Mouse (Mus musculus): ENCODE data around the gene Opn3.

The Opn3 gene

DNA sequence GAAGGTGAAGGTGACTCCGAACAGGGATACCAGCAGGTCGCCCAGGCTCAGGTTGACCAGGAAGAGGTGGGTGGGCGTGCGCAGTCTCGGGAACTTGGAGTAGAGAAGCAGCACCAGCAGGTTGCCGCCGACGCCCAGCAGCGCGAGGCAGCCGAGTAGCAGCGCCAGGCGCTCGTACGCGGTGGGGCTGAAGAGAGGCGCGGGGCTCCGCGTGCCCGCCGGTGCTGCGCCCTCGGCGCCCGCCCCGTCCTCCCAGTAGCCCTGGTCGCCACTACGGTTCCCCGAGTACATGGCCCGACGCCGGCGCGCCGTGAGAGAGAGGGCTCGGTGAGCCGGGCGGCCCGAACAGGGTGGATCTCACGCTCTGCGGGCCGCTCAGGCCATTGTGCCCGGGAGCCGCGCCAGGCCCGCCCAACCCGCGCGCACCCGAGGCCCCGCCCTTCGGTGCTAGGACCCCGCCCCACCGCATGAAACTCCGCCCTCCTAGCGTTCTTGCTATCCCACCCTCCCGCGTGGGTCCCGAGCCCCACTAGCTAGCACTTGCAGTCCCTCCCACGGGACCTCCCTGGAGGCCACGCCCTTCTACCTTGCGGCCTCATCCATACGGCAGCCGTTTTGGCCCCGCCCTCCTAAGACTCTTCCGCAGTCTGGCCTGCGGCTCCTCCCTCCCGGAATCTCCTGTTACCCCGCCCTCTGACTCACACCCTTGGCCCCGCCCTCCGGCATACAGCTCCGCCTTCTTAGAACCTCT is at the start of gene Opn3, which contains the start of gene Chml:
Opn3 (minus strand) TSS at position 531 of the 751 bp plus-strand sequence.
Chml (minus strand) TSS at position 656 of the 751 bp plus-strand sequence.
- DNase-seq (ENCODE audit: low read depth): peak; percentile 100

DNA sequence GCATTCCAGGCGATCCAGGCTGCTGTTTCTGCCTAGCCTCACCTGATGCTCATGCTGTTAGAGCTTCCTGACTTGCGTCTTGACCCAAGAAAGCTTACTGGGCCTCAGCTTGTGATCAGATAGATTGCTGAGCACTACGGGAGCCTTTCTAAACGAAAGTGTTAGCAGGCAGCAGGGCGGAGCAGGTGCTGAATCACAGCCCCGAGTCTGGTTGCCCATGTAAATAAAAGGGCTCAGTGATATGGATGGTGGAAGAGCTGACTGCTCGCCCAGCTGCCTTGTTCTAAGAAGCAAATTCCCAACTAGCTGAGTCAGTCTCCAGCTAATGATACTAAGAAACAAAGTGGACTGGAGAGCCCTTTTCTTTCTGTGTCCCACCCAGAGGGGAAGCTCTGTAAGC is 33.2 kb upstream of the Opn3 start:
- DNase-seq (ENCODE audit: low read depth): peak; percentile 60

DNA sequence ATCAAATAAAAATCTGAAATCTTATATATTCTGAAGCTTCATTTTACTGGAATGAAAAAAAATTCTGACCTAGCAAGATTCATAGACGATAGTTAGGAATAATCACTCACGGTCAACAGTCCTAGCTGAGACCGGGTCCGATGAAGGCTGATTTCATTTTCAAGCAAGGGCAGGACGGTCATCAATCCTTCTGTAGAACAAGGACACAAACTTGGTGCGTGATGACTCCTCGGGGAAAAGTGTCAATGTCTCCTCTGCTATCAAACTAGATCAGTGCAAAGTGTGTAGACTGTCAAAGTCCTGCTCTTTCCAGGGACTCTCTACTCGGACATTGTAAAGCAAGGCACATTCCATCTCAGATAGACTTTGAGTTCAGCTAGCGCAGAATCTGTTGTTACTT is 24.3 kb upstream of the Opn3 start:
- no peak for DNase-seq (ENCODE audit: low read depth)

DNA sequence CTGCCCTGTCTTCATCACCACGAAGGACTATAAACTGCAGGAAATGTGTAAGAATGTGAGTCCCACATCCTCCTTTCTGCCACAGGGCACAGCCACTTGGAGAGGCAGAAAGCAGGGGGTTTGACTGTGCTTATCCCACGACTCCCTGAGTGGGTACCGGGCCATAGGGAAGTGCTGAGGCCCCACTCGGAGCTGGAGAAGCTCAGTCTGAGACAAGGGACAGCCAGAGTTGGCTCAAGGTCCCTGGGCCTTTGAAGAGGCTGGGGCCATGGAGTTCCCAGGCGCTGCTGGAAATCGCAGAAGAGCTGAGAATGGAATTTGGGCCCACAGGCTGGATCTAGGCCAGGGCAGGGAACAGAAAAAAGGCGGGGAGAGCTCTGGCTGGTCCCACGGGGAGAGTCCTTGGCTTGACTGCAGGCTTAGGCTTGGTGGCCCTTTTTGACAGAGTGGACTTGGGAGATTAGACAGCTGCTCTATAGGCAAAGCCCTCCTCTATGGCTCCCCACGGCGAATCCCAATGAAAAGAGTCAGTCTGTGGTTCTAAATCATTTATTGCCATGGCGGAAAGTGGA is 19.8 kb upstream of the Opn3 start:
- DNase-seq (ENCODE audit: low read depth): no peak

DNA sequence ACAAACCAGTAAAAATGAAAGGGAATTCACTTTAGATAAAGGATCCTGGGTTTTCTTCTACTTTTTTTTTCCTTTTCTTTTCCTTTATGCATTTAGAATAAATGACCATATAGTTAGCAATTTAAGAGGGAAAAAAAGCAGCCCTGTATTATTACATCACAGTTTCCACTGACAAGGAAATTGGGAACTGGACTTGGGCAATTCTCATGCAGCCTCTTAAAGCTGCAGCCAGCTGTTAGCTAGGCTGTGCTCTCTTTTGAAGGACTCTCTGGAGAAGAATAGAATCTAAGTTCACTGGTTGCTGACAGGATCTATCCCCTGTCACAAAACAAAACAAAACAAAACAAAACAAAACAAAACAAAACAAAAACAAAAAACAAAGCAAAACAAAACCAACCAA is 15.4 kb upstream of the Opn3 start:
- peak; percentile 11 for DNase-seq (ENCODE audit: low read depth)

DNA sequence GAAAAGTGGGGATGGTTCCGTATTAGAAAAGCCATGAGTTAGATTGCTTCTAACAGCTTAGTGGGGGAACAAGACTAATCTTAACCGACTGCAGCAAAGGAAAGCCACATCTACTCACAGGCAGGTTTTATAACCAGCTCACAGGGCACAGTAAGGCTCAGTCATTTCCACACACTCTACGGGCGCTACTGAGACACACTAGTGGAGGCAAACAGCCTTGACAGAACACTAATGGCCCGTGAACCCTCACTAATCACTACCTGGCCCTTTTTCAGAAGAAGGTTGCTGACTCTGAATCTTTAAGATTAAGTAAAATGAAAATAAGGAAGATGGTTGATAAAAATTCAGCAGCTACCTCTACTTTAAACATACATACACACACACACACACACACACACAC is 15.0 kb upstream of the Opn3 start:
- DNase-seq (ENCODE audit: low read depth): no peak

DNA sequence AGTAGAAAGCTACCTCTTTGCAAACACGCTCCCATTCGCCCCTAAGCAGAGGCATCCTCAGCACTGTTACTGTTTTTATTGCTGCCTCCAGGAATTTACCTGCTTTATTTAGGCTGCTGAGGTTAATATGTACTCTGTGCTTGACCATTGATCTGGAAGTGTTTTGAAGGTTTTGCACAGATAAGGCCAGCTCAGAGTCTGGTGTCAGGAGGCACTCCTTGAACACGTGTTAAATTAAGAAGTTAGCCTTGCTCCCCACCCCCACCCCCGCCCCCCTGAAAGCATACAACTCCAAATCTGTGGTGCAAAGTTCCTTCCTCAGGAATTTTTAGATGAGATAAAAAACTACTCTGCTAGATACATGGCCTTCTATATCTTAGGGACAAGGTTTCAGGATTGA is 8.6 kb upstream of the Opn3 start:
- no peak for DNase-seq (ENCODE audit: low read depth)

DNA sequence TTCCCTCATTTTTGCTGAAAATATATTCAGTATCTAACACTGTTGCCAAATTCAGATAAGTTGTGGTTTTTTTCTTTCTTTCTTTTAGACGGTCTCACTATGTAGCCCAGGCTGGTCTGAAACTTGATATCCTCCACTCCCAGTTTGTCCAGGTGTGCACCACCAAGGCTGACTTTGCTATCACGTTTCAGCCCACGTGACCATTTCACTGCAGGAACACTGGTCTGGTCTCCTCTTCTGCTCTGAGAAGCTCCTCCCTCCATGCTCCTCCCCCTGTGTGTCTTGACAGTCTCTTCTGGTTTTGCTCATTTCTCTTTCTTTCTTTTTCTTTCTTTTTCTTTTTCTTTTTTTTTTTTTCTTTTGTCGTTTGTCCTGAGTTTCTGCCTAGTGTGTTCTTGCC is 7.2 kb upstream of the Opn3 start:
- no peak for DNase-seq (ENCODE audit: low read depth)

DNA sequence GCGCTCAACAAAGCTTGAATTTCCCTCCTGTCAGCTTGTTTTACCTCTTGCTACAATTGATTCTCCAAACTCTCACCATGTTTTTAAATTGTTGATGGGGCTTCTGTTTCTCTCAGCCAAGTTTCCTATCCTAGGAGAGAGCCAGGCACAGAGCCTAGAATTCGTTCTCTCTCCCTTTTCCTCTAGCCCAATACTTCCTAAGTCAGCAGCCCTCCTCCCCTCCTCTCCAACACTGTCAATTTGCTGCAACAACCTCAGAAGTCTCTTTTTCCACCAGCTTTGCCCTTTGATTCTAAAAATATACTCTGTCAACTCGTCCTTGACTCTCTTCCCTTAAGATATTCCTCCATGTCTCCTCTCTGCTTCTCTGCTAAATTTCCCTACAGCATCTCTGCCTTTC is 6.8 kb upstream of the Opn3 start:
- no peak for DNase-seq (ENCODE audit: low read depth)

DNA sequence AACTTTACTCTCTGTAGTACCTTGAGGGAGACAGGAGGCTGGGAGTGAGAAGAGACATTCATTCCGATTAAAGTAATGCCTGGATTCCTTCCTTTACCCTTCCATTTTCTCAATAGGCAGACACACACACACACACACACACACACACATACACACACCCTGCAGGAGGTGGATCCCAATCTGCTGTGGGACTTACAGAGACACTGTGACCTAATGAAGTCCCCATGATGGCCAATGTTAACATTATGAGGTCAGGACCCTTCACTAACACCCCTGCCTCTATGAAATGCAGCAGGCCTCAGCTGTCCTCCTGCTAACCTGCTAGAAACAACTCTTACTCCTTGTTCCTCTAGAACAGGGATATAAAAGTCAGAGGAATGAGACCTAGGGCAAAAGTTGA is 5.7 kb upstream of the Opn3 start, which contains the start of gene Wdr64:
Wdr64 (plus strand) TSS at position 301 of the 400 bp plus-strand sequence.
- DNase-seq (ENCODE audit: low read depth): no peak

DNA sequence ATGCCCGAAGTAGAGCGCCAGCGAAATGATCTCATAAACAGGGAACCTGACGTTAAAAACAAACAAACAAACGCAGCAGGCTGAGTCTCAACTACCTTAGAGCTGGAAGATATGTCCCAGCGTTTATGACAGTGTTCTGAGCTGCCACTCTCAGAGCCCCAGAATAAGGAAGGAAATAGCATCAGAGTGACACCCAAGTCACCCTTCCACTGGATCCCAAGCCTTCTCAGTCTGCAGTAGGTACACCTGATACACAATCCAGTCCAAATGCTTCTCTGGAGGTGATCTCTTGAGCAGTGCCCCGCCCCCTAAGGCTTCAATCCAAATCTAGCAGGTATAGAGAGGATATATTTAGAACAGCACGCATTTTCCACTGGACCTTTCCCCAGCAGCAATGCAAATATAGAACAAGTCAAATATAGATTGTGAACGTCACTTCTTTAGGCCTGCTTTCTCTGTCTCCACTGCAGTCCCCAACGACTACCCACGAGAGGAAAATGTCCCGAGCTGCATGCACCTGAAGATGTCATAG is 919 bp upstream of the Opn3 start:
- DNase-seq (ENCODE audit: low read depth): no peak

DNA sequence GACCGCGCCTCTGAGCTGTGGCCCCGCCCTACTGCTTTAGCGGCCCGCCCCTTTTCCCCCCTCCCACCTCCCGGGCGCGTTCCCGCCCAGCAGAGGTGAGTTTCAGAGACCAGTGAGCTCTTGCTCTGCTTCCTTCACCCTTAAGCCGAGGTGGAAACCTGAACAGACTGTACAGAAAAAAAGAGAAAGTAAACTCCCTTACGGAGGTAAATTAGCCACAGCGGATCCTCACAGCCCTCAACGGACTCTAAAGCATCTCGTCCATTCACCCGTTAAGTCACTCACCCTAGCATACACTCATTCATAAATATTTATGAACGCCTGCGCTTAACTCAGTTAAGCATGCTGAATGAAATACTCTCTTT is 403 bp upstream of the Opn3 start:
- DNase-seq (ENCODE audit: low read depth): no peak

DNA sequence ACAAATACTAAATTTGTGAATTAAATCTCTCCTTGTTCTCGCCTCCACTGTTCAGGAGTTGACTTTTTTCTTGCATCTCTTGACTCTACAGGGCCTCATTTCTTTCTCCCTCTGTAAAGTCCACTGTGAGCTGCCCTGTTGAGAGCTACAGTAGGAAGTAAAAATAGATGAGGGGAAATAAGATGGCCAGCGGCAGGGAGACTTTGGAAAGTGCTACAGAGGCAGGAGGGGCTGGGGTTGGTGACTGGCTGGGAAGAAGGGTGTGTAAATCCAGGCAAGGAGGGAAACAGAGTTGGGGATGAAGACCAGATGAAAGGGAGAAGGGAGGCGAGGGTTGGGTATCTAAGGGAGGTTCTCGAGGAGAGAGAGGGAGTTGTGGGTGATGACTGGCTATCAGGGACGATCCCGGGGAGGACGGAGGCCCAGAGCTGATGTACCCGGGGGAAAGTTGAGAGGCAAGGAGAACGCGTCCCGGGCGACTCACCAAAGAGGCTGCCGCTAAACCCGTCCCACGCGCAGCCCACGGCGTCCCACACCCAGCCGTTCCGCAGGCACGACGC is 810 bp downstream of the Opn3 start:
- DNase-seq (ENCODE audit: low read depth): peak; percentile 43

DNA sequence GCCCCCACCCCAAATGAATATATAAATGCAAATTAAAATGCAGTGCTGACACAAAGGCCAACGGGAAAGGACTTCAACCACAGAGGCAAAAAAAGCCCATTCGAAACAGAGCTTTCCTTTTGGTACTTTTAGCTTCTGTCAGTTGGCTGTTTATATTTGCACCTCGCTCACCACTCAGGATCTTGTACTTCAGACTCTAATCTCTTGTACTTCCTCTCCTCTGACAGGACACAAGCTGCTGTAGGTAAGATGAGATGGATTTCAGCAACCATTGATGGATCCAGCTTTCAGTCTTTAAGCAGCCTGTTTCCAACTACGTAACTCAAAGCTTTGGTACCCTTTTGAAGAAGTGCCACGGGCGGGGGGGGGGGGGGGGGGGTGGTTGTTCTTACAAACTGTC is 11.6 kb downstream of the Opn3 start:
- DNase-seq (ENCODE audit: low read depth): no peak

DNA sequence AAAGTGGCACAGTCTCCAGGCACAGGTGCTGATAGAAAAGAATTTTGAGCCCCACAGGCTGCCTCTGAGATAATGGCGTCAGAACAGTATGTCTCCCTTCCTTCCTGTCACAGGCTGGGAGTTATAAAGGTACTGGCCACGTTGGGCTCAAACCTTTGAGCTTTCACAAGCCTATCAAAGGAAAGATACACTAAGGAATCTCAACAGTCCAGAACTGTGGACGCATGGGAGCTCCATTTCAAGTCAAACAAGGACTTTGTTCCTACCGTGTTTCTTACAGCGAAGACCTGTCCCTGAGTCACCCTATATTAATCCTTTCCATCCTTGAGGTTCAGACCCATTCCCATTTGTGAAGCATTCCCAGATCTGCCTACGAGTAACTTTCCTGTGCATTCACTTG is 15.1 kb downstream of the Opn3 start:
- DNase-seq (ENCODE audit: low read depth): no peak

DNA sequence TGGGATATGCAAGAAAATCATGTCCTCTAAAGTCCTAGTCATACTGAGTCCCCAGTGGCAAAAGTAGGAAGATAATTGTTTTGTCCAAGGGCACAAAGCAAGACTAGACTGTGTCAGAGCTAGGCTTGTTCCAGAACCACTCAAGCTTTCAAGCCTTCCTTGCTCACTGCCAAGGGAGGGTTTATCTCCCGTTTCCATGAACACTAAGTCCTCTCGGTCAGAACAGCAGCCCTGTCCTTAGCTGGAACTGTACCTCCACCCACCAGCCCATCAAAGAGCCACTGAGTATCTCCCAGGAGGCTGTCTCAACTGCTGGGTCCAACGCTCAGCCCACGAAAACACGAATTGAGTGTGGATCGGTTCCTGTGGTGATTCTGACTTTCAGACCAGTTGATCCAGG is 17.5 kb downstream of the Opn3 start:
- no peak for DNase-seq (ENCODE audit: low read depth)

DNA sequence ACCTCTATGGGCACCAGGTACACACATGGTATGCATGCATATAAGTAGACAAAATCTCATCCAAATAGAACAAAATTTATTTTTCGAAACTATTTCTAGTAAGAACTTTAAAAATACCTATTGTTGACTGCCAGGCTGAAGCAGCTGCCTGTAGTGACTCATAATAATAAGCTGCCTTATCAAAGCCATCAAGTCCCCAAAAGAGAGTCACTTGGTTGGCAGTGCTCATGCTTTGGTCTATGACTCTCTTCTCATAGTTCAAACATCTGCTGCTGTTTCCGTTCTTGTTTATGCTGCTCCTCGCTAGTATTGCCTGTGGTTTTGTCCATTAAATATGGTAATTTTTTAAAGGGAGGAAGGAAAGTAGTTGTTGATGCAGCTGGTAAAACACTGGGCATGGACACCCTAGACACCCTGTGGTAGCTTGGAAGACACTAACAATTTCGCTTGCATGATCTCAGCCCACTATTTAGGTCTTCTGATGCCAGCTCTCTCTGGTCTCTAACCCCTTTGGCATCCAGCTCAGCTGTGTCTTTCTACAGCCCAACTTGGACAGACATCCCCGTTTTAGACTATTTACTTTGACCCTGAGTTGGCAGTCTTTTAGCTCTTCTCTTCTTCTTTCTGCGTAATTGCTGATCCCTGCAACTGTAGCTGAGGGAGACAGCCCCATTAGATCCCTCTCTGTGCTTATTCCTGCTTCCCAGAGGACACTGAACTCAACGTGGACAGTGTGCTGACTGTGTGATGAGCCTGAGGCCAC is 18.8 kb downstream of the Opn3 start:
- DNase-seq (ENCODE audit: low read depth): no peak

DNA sequence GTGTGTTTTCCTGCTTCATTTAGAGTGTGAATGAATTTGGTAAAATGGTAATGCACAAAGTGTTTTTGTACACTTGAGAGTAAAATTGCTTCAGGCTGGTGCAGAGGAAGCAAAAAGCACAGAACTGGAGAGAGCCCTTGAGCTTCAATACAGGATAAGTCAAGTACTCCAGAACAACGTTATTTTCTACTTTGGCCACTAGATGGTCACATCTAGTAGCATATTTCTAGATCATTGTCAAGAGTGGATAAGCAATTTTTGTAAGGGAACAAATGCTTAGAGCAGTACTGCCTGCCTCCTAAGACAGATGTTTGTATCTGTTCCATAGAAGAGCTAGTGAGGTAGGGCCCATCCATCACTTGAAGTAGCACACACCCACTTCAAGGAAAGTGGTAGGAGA is 20.9 kb downstream of the Opn3 start:
- DNase-seq (ENCODE audit: low read depth): peak; percentile 45

DNA sequence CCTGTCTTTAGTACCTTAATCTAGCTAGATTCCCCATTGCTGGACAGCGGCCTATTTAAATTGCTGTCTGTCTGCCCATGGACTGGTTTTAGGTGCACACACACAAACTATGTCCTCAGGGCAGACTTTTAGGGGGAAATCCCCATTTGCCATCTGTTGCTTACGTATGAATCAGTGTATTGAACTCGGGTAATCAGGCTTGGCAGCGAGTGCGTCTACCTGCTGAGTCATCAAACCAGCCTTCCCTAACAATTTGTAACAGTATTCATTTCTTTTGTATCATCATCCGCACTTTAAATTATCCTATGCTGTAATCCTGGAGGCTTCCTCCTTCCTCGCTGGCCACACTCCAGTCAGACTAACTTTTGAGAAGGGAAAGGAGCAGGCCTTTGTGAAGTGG is 22.5 kb downstream of the Opn3 start:
- DNase-seq (ENCODE audit: low read depth): peak; percentile 86

DNA sequence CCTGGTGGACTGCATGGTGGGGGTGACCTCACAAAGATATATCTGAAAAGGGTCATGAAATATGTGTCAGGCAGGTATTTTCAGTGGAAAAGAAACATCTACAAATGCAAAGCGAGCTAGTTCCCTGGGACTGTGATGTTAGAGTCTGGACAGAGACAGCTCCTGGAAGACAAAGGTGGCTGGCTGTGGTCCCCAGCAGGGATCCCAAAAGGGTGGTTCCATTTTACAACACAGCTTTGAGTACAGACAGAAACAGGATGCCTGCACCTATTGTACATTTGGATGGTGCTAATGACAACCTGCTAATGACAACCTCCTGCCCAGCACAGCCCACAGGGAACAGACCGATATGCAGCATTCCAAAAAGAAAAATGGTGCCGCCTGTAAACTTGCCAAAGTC is 23.1 kb downstream of the Opn3 start:
- DNase-seq (ENCODE audit: low read depth): no peak

DNA sequence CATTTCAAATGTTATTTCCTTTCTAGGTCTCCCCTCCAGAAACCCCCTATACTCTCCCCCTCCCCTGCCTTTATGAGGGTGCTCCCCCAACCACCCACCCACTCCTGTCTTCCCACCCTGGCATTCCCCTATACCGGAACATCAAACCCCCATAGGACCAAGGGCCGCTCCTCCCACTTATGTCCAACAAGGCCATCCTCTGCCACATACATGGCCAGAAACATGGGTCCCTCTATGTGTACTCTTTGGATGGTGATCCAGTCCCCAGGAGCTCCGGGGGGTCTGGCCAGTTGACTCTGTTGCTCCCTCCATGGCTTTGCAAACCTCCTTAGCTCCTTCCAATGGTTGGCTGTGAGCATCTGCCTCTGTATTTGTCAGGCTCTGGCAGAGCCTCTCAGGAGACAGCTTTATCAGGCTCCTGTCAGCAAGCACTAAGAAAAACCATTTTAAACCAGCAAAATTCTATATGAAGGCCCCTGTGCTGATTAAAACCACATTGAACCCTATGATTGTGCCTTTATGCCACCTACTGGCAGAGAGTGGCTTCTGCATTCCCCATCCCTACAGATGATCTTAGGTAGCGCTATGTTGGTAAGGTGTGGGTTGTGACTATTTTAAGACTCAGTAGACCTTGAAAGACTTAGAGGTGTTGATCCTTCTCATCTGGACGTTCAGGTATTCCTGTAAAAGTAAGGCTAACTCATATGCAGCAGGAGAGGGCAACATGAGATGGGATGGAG is 23.7 kb downstream of the Opn3 start:
- DNase-seq (ENCODE audit: low read depth): peak; percentile 81

DNA sequence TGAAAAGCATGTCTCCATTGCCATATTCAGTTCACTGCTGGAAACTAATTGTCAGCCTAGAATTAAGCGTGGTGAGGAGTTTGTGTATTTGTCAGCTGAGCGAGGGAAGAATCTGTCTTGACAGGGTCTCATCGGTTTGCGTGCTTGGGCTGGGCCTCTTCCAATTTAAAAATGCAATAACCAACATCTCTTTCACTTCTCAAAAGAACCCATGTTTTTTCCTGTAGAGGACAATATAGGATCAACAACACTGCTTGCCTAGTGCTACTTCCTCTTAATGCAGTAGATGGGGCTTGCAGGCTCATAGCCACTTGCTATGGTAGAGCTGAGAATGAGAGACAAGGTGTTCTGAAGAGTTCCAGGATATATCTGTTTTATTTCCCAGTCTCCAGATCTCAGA is 32.7 kb downstream of the Opn3 start:
- no peak for DNase-seq (ENCODE audit: low read depth)
